Mouse (Mus musculus) C2C12 (cell line): Measurements from ENCODE around the gene Klhl3.

Experiments used
- CEBPB ChIP-seq: IDR thresholded peaks from one replicate; pipeline ENCODE4 v1.6.1; 2011; ENCODE audit warnings: low read depth, mild to moderate bottlenecking, control low read depth, moderate library complexity
- CTCF ChIP-seq: IDR thresholded peaks from one replicate; pipeline ENCODE4 v1.5.1; 2011; ENCODE audit not compliant: control insufficient read depth, insufficient read depth, insufficient read length
- FOSL1 ChIP-seq: IDR thresholded peaks from one replicate; pipeline ENCODE4 v1.8.0; 2011; ENCODE audit warnings: mild to moderate bottlenecking, low read length; ENCODE audit not compliant: poor library complexity, insufficient read depth, severe bottlenecking
- MAX ChIP-seq: IDR thresholded peaks from one replicate; pipeline ENCODE4 v1.6.1; 2011; ENCODE audit warnings: mild to moderate bottlenecking, control low read depth
- MYOG ChIP-seq: IDR thresholded peaks from one replicate; pipeline ENCODE4 v1.6.1; 2011; ENCODE audit not compliant: control insufficient read depth, insufficient read length; ENCODE audit errors: extremely low read depth
- USF1 ChIP-seq: IDR thresholded peaks from one replicate; pipeline ENCODE4 v1.6.1; 2011; ENCODE audit warnings: low read depth, mild to moderate bottlenecking, control low read depth, moderate library complexity

DNA sequence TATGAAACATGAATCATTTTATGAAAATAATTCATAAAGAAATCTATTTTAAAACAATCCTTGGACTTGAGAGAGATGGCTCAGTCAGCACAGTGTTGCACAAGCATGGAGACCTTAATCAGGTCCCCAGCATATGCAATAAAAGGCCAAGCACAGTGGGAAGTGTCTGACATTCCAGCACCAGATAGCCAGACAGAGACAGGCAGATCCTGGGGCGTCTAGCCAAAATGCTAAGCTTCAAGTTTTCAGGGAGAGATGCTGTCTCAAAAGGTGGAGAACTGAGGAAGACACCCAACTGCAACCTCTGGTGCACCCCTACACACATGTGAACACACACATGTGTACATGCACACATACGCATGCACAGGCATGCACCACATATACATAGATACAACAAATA, 153.1 kb downstream of the Klhl3 start:
- TF ChIP-seq MAX (no peak), CTCF (no peak), CEBPB (no peak), MYOG (no peak), USF1 (no peak), FOSL1 (no peak)
